Mouse (Mus musculus) kidney, embryonic 16.5 days (tissue): ENCODE measurements around the gene Casp2. TPM values are rescaled to one million over a fixed set of nuclear protein-coding genes. Genes with fewer than 3 reads are reported as not detected.
A peak's percentile ranks its signal among the peaks of the same experiment; 100 is the strongest.

Source experiments
- ATAC-seq: fragments of 200-750 bp; cut with Nextera tagmentation; 2 replicates; pipeline ENCODE4 v1.8.0; 2017; ENCODE audit warnings: moderate TSS enrichment; ENCODE audit not compliant: low FRiP score, low TSS enrichment
- H3K27ac ChIP-seq: fragments of 300-500 bp; sonication (generic); 2 replicates; pipeline ENCODE4 v1.5.1; 2014; ENCODE audit warnings: low read length
- H3K27me3 ChIP-seq: fragments of 300-500 bp; sonication (generic); 2 replicates; pipeline ENCODE4 v1.6.1; 2014; ENCODE audit warnings: low read length, control low read depth, mixed read lengths; ENCODE audit not compliant: insufficient read depth
- H3K36me3 ChIP-seq: fragments of 300-500 bp; sonication (generic); 2 replicates; pipeline ENCODE4 v1.6.1; 2014; ENCODE audit warnings: low read length, control low read depth, mixed read lengths; ENCODE audit not compliant: insufficient read depth
- H3K4me1 ChIP-seq: fragments of 300-500 bp; sonication (generic); 2 replicates; pipeline ENCODE4 v1.6.1; 2014; ENCODE audit warnings: low read length, control low read depth, mixed read lengths; ENCODE audit not compliant: insufficient read depth
- H3K4me2 ChIP-seq: fragments of 300-500 bp; sonication (generic); replicated peaks from 2 replicates; pipeline ENCODE4 v1.6.1; 2014; ENCODE audit warnings: low read depth, low read length
- H3K4me3 ChIP-seq: fragments of 300-500 bp; sonication (generic); 2 replicates; pipeline ENCODE4 v1.5.1; 2014; ENCODE audit warnings: mild to moderate bottlenecking, low read length
- H3K9ac ChIP-seq: fragments of 300-500 bp; sonication (generic); replicated peaks from 2 replicates; pipeline ENCODE4 v1.6.1; 2014; ENCODE audit warnings: low read length
- H3K9me3 ChIP-seq: fragments of 300-500 bp; sonication (generic); 2 replicates; pipeline ENCODE4 v1.6.1; 2016; ENCODE audit warnings: low read length, control low read depth
- WGBS: fragments of 180-500 bp; shearing (Covaris S2); extraction: QIAGEN DNeasy Blood & Tissue Kit; methylation state at CpG from one replicate; pipeline ENCODE4 v1.1.7; 2014; 5-methylcytosine and 5-hydroxymethylcytosine counted together
- polyA plus RNA-seq: library from polyadenylated mRNA; unstranded; fragments of >200 nt; fragmentation: Nextera tagmentation; extraction: Ambion mirVana; gene quantifications from 2 replicates; pipeline ENCODE4 v1.2.1, GENCODE M21; 2015

Casp2 gene
- polyA plus RNA-seq, 1 experiment from 2014 or later: 70.6 TPM

DNA sequence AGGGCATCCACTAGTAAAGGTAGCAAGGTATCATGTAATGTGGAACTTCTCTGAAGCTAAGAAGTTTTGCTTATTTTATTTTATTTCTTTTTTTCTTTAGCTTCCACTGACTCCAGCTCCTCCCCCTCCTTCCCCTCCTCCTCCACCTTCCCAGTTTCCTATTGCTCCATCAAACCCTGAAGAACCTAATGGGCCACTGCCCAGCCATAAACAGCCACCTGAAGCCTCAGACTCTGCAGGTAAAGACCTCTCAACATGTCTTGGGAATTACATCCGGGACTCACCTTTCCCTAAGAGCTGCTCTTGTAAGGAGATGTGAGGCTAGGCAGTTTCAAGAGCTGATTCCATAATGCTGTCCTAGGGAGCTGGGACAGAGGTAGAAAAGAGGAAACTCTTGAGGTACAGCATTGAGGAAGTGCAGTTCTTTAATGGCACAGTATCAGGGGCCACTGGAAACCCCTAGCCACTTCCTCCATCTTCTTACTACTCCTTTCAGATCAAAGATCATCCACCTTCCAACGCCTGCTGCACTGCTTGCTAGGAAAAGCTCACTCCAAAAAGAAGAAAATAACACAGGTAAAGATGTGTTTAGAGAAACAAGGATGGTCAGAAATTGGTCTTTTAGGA, 45.8 kb downstream of the Casp2 start:
- 84% methylated on average over 2 of the region's 2 CpGs for whole genome bisulfite sequencing
- Histone ChIP-seq H3K9ac (no peak overlapping the region), H3K27ac (no peak overlapping the region), H3K36me3 (no peaks in the 10 kb centered on the region), H3K4me3 (no peak overlapping the region), H3K9me3 (no peaks in the 10 kb centered on the region), H3K4me1 (no peaks in the 10 kb centered on the region), H3K27me3 (no peaks in the 10 kb centered on the region), H3K4me2 (no peak overlapping the region)
- ATAC-seq: 0 out of 2 replicates have a peak, but pooled peaks have one; percentile 15

DNA sequence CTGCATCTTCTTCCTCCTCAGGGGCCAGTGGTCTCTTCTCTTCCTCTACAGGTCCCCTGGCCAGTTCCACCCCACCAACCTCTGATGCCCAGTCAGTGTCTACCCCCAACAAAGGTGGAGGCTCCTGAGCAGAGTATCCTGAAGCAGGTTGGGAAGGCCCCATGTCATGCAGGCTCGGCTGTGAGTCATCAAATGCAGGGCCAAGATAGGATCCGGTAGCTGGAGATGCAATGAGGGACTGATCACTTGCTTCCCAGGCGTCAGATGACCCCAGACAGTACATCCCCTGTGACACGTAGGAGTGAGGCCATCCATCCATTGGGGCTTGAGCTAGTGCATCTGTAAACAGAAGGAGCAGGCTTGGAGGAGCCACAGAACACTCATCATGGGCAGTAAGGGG, 53.5 kb downstream of the Casp2 start:
- no peak overlapping the region for H3K9ac ChIP-seq
- H3K4me3 ChIP-seq: no peak overlapping the region
- no peak overlapping the region for H3K4me2 ChIP-seq
- WGBS: 69% methylated on average over 4 of the region's 4 CpGs
- no peaks in the 10 kb centered on the region for H3K36me3 ChIP-seq
- H3K27ac ChIP-seq: no peak overlapping the region
- ATAC-seq: no peak
- peaks cover 23% of the 10 kb centered on the region for H3K27me3 ChIP-seq
- no peaks in the 10 kb centered on the region; the same call in 1 of the 2 replicates for H3K4me1 ChIP-seq
- H3K9me3 ChIP-seq: no peaks in the 10 kb centered on the region

DNA sequence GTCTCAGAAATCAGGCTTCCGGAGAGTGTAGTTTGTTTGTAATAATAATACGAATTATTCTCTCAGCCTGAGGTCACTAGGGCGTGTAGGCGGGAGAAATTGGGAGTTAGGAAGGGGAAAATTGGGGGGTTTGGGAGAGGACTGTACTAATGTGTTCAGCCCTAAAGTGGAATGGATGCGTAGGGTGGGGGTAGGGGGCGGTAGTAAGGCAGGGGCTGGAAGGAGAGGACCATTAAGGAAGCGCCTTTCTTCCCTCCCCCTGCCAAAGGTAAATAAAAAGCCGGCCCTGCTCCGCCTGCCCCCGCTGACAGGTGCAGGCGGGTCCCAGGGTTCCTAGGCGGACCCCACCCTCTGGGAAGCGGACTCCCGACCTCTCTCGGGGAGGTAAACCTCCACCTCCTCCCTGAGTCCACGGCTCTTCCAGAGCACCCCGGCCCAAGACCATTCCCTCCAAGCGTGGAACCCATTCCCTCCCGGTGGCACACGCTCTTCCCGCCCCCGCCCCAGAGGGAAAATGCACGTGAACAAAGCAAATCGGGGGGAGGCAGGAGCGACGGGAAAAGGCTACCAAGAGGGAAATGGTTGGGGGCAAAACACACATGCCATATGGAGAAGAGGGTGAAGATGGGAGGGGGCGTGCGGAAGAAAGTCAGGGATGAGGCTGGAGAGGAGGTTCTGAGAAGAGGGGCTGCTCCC, 58.7 kb downstream of the Casp2 start:
- Histone ChIP-seq H3K27me3 (peaks cover 48% of the 10 kb centered on the region), H3K9ac (0 out of 2 replicates have a peak overlapping the region, but pooled peaks have one; percentile 60), H3K36me3 (no peaks in the 10 kb centered on the region), H3K4me3 (peak overlapping the region; percentile 65), H3K9me3 (no peaks in the 10 kb centered on the region), H3K4me1 (peaks cover 18% of the 10 kb centered on the region), H3K27ac (no peak overlapping the region), H3K4me2 (peak overlapping the region; percentile 100)
- 1% methylated on average over 28 of the region's 28 CpGs for WGBS
- ATAC-seq: peak; percentile 28; the same call in 1 of the 2 replicates

DNA sequence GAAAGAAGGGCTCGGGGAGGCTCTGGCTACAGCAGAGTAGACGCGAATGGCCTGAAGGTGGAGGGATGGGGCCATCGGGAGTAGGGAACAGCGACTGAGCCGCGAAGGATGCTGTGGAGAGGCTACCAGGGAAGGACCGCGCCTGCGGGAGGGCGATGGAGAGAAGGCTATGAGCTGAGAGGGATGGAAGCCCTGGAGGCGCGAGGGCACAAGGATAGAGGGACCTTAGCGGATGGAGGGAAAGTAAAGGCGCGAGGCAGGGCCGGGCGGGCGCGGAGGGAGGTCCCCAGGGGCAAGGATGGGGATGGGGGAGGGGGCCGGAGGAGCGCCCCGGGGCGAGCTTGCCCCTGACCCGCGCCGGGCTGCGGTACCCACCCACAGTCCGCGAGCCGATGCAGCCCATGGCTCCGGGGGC, 59.3 kb downstream of the Casp2 start:
- H3K4me3 ChIP-seq: peak overlapping the region; percentile 65
- H3K4me1 ChIP-seq: peaks cover 18% of the 10 kb centered on the region
- H3K9me3 ChIP-seq: no peaks in the 10 kb centered on the region
- ATAC-seq: peak; percentile 73
- H3K36me3 ChIP-seq: no peaks in the 10 kb centered on the region
- H3K27ac ChIP-seq: no peak overlapping the region
- whole genome bisulfite sequencing: 2% methylated on average over 13 of the region's 32 CpGs
- peaks cover 48% of the 10 kb centered on the region for H3K27me3 ChIP-seq
- peak overlapping the region; percentile 100 for H3K4me2 ChIP-seq
- H3K9ac ChIP-seq: peak overlapping the region; percentile 60

DNA sequence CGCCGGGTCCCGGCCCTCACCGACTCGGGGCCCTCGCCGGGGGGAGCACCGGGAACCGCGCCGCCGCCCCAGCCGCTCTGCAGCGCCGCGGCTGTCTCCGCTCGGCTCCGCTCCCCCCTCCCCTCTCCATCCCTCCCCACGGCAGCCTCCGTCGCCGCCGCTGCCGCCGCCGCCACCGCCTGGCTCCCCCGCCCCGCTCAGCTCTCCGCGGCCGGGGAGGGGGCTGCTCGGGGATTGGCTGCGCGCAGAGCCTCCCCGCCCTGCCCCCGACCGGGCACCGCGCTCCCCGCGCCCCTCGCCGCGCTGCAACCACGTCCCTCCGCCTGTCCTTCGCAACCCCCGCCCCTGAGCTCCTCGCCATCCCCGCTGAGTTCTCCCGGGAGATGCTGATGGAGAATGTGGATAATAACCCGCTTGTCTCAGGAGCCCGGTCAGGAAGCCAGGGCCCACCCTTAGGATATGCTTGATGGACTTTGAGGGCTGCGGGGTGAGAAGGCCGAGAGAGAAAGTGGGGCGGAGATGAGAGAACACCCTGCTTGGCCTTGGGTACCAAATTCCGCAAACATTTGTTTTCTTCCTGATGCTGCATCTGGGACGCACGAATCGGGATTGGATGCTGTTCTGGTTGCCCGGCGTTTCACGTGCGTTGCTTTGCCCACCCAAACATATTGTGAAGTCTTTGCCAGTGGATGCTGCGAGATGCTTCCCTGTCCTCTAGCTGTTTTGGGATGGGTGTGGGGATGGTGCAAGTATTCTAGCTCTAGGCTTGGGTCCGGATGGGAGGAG, 59.9 kb downstream of the Casp2 start, which contains the start of gene Fam131b:
Fam131b (minus strand) TSS at position 162 of the 786 bp plus-strand sequence.
- peak; percentile 78 for ATAC-seq
- H3K9me3 ChIP-seq: no peaks in the 10 kb centered on the region
- peaks cover 18% of the 10 kb centered on the region for H3K4me1 ChIP-seq
- peak within 1 kb of the TSS; percentile 65 for H3K4me3 ChIP-seq
- peaks cover 48% of the 10 kb centered on the region for H3K27me3 ChIP-seq
- no peaks in the 10 kb centered on the region for H3K36me3 ChIP-seq
- peak within 1 kb of the TSS; percentile 100 for H3K4me2 ChIP-seq
- WGBS: 0% methylated on average over 38 of the region's 68 CpGs
- peak within 1 kb of the TSS; percentile 60 for H3K9ac ChIP-seq
- no peak within 1 kb of the TSS for H3K27ac ChIP-seq

GRCm38 (mm10) chr6:42325268-42325609, 60.5 kb downstream of the Casp2 start:
- Histone ChIP-seq H3K9ac (peak overlapping the region; percentile 60), H3K9me3 (no peaks in the 10 kb centered on the region), H3K36me3 (no peaks in the 10 kb centered on the region), H3K4me3 (peak overlapping the region; percentile 65), H3K4me1 (peaks cover 18% of the 10 kb centered on the region), H3K27me3 (peaks cover 48% of the 10 kb centered on the region), H3K27ac (no peak overlapping the region), H3K4me2 (peak overlapping the region; percentile 100)
- WGBS: 5% methylated on average over 7 of the region's 7 CpGs
- no peak for ATAC-seq

DNA sequence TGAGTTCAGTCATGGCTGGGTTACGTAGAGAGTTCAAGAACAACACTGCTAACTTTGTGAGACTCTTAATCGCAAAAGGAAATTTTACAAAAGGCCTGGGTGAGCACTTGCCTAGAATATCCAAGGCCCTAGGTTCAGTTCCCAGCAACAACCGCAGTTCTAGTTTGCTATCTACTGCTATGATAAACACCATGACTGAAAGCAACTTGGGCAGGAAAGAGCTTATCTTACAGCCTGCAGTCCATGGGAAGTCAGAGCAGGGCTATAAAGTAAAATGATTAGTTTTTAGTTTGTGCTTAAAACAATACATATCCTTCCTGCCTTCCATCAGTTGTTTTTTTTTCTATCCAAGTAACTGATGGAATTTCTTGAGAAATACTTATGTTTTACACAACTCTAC, 61.7 kb downstream of the Casp2 start:
- no peak overlapping the region for H3K27ac ChIP-seq
- H3K9me3 ChIP-seq: no peaks in the 10 kb centered on the region
- H3K9ac ChIP-seq: no peak overlapping the region
- H3K36me3 ChIP-seq: no peaks in the 10 kb centered on the region
- peaks cover 18% of the 10 kb centered on the region for H3K4me1 ChIP-seq
- H3K4me2 ChIP-seq: no peak overlapping the region
- H3K4me3 ChIP-seq: no peak overlapping the region
- H3K27me3 ChIP-seq: peaks cover 42% of the 10 kb centered on the region
- no peak for ATAC-seq
- 91% methylated on average over 3 of the region's 3 CpGs for WGBS

- H3K27ac ChIP-seq: no peak overlapping the region
- no peak overlapping the region for H3K9ac ChIP-seq
- peaks cover 14% of the 10 kb centered on the region for H3K4me1 ChIP-seq
- no peak overlapping the region for H3K4me3 ChIP-seq
- H3K9me3 ChIP-seq: no peaks in the 10 kb centered on the region
- peaks cover 20% of the 10 kb centered on the region for H3K27me3 ChIP-seq
- WGBS: 72% methylated on average over 3 of the region's 3 CpGs
- no peak for ATAC-seq
- H3K4me2 ChIP-seq: no peak overlapping the region
- H3K36me3 ChIP-seq: no peaks in the 10 kb centered on the region
Observed at GRCm38 (mm10) chr6:42328757-42329156, 64.0 kb downstream of the Casp2 start.

DNA sequence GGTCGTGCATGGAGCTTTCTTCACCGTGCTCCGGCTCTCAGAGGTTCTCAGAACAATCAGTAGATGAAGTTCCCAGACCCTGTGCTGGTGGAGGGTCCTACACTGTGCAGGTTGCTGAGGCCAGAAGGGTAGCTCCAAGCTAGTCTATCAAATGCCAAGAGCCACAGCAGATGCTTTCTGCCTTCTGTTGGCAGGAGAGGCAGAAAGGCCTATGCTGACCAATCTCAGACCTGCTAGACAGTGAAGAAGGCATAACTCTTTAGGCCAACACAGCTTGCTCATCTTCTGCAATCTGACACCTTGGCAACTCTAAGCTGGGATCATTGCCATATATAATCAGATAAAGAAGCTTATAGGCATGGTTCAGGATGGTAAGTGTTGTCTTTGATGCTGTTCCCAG, 65.4 kb downstream of the Casp2 start:
- Histone ChIP-seq H3K4me1 (0 out of 2 replicates have a peak, but pooled peaks cover under 1% of the 10 kb centered on the region), H3K9ac (no peak overlapping the region), H3K4me3 (no peak overlapping the region), H3K27ac (no peak overlapping the region), H3K27me3 (0 out of 2 replicates have a peak, but pooled peaks cover 6% of the 10 kb centered on the region), H3K9me3 (no peaks in the 10 kb centered on the region), H3K4me2 (no peak overlapping the region), H3K36me3 (no peaks in the 10 kb centered on the region)
- WGBS: 72% methylated on average over 3 of the region's 3 CpGs
- no peak for ATAC-seq
